Mouse (Mus musculus) small intestine, adult 2 months (tissue): ENCODE data around the gene Tssk6. TPM values are rescaled to one million over a fixed set of nuclear protein-coding genes. Genes with fewer than 3 reads are reported as not detected.

Experiments
- H3K27ac ChIP-seq: fragments of 200-500 bp; 2 replicates; pipeline ENCODE4 v1.5.1; 2012; ENCODE audit warnings: low read depth, low read length, control low read depth, inconsistent platforms; ENCODE audit not compliant: insufficient read depth
- H3K27me3 ChIP-seq: fragments of 200-500 bp; 2 replicates; pipeline ENCODE4 v1.6.1; 2012; ENCODE audit warnings: mild to moderate bottlenecking, moderate library complexity, low read length, inconsistent platforms; ENCODE audit not compliant: control insufficient read depth, insufficient read depth
- H3K36me3 ChIP-seq: fragments of 200-500 bp; 2 replicates; pipeline ENCODE4 v1.6.1; 2012; ENCODE audit warnings: mild to moderate bottlenecking, low read length, control low read depth, inconsistent platforms; ENCODE audit not compliant: control insufficient read depth, insufficient read depth
- H3K4me1 ChIP-seq: fragments of 200-500 bp; 2 replicates; pipeline ENCODE4 v1.6.1; 2012; ENCODE audit warnings: low read length, inconsistent platforms, mixed read lengths; ENCODE audit not compliant: control insufficient read depth, insufficient read depth, insufficient read length
- H3K4me3 ChIP-seq: fragments of 200-500 bp; 2 replicates; pipeline ENCODE4 v1.5.1; 2012; ENCODE audit warnings: low read depth, mild to moderate bottlenecking, control low read depth, inconsistent platforms, low read length, moderate library complexity
- CTCF ChIP-seq: fragments of 200-500 bp; IDR thresholded peaks from 2 replicates; pipeline ENCODE4 v1.5.1; 2012; ENCODE audit warnings: low read depth, mild to moderate bottlenecking, control low read depth, inconsistent platforms, low read length, moderate library complexity, mixed read lengths; ENCODE audit not compliant: insufficient replicate concordance, insufficient read length; ENCODE audit errors: extremely low read depth
- POLR2A ChIP-seq: fragments of 200-500 bp; IDR thresholded peaks from 2 replicates; pipeline ENCODE4 v1.6.1; 2012; ENCODE audit warnings: low read depth, mild to moderate bottlenecking, control low read depth, inconsistent platforms, low read length, moderate library complexity
- WGBS: fragments of 180-500 bp; shearing (Covaris S2); methylation state at CpG from one replicate; pipeline ENCODE4 v1.1.7; 2018; 5-methylcytosine and 5-hydroxymethylcytosine counted together
- polyA plus RNA-seq: library from polyadenylated mRNA; depleted of rRNA; stranded (reverse); fragments of >200 nt; gene quantifications from 2 replicates; pipeline ENCODE4 v1.2.3, GENCODE M21; 2012

Gene Tssk6
- polyA plus RNA-seq, 1 experiment, result 1.9 TPM

DNA sequence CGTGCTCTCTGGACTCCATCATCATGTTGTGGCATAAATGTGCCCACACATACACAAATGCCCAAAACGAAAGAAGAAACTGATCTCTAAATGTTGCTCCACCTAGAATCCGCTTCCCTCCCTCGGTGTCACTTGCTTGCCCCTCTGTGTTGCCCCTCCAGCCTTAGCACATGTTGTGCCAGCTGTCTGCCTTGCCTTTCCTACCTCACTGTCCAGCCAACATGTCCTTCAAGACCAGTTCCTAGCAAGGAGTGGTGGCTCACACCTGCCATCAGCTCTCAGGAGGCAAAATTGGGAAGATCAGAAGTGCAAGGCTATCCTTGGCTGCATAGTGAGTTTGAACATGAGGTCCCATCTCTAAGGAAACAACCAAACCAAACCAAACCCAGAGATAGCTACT is 24.6 kb upstream of the Tssk6 start:
- H3K27me3 ChIP-seq, result peaks cover 31% of the 10 kb centered on the region
- H3K4me1 ChIP-seq, result peaks cover 10% of the 10 kb centered on the region
- no peak for TF ChIP-seq CTCF
- no peak for TF ChIP-seq POLR2A
- H3K4me3 ChIP-seq, result no peak overlapping the region
- H3K36me3 ChIP-seq, result no peaks in the 10 kb centered on the region
- H3K27ac ChIP-seq, result no peak overlapping the region
- 89% methylated on average over 4 of the region's 4 CpGs for WGBS

DNA sequence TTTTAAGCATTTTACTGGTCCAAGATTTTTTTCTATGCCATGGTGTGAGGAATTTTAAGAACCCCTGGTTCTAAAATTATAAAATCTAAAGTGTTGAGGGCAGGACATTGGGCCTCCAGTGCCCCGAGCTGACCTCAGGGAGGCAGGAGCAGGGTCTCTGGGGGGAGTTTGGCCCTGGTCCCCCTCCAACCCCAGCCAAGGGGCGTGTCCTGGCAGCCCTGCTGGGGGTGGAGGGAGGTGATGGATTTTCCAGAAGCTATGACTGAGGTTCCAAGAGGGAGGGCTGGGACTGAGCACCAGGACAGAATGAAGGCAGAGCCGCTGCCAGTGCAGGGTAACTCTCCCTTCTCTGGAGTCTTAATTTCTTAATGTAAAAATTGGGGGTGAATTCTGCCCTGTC is 24.0 kb upstream of the Tssk6 start:
- Histone ChIP-seq H3K36me3 (no peaks in the 10 kb centered on the region), H3K4me1 (peaks cover 13% of the 10 kb centered on the region), H3K27me3 (peaks cover 36% of the 10 kb centered on the region), H3K4me3 (no peak overlapping the region), H3K27ac (no peak overlapping the region)
- 71% methylated on average over 3 of the region's 3 CpGs for WGBS
- no peak for TF ChIP-seq POLR2A
- TF ChIP-seq CTCF, result no peak

DNA sequence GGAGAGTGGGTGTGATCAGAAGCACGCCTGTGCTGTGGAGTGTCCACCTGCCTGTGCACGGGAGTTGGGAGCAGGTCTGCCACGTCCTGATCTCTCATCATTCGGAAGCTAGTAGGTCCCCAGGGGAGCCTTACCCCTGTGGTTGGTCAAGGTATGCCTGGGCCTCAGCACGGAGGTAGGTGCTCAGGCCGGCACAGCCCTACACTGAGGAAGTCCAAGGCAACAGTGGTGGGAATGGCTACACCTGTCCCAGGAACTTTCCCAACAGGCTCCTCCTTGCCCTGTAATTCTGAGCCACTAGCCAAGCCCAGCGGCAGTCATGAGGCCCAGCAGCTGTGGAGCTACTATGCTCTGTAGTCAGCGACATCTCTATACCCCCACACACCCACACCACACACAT is 22.3 kb upstream of the Tssk6 start:
- Histone ChIP-seq H3K36me3 (no peaks in the 10 kb centered on the region), H3K4me3 (no peak overlapping the region), H3K27me3 (peaks cover 50% of the 10 kb centered on the region), H3K27ac (no peak overlapping the region), H3K4me1 (peaks cover 13% of the 10 kb centered on the region)
- 43% methylated on average over 8 of the region's 8 CpGs for WGBS
- TF ChIP-seq POLR2A, result no peak
- no peak for TF ChIP-seq CTCF

DNA sequence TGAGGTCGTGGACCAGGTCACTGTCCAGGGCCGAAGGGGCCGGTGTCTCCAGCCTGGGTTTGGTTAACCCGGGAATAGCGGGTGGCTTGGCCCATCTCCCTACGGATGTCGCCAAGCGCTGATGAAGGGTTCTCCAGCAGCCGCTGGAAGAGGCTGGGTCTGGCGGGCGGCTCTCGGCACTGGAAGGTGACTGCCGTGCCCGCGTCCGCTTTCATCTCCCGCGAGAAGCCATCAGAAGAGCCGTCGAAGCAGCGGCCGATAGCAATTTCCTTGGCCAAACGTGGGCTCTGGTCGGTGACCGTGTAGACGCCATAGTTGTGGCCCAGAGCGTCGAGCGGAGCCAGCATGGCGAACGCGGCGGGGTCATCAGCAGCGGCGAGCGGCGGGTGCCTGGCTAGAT is 21.1 kb upstream of the Tssk6 start:
- H3K4me1 ChIP-seq, result peaks cover 13% of the 10 kb centered on the region
- H3K27me3 ChIP-seq, result peaks cover 56% of the 10 kb centered on the region
- H3K4me3 ChIP-seq, result no peak overlapping the region
- 17% methylated on average over 37 of the region's 37 CpGs for WGBS
- no peak overlapping the region for H3K27ac ChIP-seq
- no peaks in the 10 kb centered on the region for H3K36me3 ChIP-seq
- no peak for TF ChIP-seq CTCF
- TF ChIP-seq POLR2A, result no peak

DNA sequence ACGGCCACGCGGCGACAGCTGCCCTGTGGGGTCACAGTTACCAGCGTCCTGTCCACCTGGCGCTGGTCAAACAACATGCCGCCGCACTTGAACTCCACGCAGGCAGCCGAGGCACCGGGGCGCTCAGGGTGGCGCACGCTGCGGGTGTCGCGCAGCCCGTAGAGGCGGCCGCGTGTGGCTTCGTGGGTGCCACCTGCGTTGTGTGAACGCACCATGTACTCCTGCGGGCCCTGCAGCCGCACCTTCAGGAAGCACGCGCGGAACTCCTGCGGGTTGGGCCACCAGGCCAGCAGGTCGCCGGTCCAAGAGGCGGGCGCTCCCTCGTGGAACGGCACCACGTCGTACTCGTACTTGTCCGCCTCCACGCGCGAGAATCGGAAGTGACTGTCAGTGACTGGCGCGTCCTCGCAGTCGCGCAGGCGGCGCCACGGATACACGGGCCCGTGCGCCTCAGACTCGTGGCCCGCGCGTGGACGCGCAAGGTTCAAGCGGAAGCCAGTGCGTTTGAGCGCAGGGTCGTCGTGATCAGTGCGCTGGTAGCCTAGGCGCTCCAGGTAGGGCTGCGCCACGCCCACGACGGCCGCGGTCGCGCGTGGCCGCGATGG is 20.6 kb upstream of the Tssk6 start:
- H3K27me3 ChIP-seq, result peaks cover 62% of the 10 kb centered on the region
- 22% methylated on average over 79 of the region's 79 CpGs for WGBS

DNA sequence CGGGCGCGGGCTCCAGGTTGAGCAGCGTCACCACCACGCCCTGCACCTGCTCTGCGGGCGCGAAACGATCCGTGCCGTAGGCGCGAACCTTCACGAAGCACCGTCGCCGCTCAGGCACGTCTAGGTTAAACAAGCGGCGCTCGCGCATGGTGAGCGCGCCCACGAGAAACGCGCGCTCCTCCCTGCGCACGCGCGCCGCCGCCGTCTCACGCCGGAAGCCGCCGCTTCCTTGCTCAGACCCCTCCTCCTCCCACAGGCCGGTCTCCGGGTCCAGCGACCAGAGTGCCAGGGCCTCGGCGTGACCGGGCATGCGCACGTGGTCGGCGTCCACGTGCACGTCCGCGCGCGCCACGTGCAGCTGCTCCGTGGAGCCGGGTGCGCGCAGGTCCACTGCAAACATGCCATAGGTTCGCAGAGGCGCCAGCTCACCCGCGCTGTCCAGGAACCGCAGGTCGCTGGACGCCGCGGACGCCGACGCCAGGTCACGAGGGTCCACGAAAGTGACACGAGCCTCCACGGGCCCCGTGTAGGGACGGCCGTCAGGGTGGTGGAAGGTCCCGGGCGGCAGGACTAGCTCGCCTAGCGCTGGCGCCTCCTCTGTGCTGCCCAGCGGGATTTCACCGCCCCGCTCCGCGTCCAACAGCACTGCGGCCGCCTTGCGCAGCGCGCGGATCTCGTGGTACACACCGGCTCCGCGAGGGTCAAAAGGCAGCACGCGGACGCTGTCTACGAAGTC is 19.8 kb upstream of the Tssk6 start:
- TF ChIP-seq CTCF (no peak), POLR2A (no peak)
- 7% methylated on average over 103 of the region's 103 CpGs for WGBS
- Histone ChIP-seq H3K36me3 (no peaks in the 10 kb centered on the region), H3K4me3 (peak overlapping the region; percentile 51), H3K27me3 (peaks cover 70% of the 10 kb centered on the region), H3K27ac (no peak overlapping the region), H3K4me1 (peaks cover 14% of the 10 kb centered on the region)

More for the DNA sequence above, 20.6 kb upstream of the Tssk6 start:
- TF ChIP-seq CTCF (no peak), POLR2A (no peak)
- Histone ChIP-seq H3K36me3 (no peaks in the 10 kb centered on the region), H3K4me1 (peaks cover 13% of the 10 kb centered on the region), H3K27ac (no peak overlapping the region), H3K4me3 (peak overlapping the region; percentile 51)

DNA sequence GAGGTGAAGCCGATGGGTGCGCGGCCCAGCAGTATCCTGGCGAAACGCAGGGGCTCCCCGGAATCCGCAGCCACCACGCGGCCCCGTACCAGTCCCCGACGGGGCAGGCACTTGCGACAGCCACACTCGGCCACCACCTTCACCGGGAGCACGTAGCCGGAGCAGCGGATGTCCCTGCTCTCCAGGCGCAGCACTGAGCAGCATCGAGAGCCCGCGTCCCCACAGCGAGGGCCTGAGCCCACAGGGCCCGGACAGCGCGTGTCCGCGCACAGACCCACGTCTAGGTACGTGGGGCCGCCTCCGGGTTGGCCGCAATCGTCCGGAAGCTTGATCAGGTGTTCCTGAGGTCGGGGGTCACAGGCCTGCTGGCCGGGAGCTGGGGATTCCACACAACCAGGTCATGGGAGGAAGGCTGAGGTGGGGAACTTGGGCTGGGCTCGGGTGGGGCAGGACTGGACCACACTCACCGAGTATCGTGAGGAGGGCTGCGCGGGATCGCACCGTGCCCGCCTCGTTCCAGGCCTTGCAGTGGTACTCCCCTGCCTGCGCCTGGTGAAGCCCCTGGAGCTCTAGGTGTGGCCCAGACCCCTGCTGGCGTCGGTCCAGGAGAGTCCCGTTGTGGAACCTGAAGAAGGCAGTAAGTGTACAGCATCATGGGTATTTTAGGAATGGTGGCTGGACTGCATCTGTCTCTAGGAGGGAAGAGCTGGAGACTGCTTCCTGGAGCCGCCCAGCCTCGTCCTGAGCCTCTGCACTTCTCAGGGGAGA is 19.0 kb upstream of the Tssk6 start:
- Histone ChIP-seq H3K27ac (no peak overlapping the region), H3K27me3 (peaks cover 78% of the 10 kb centered on the region), H3K36me3 (no peaks in the 10 kb centered on the region), H3K4me3 (no peak overlapping the region), H3K4me1 (peaks cover 19% of the 10 kb centered on the region)
- TF ChIP-seq POLR2A (no peak), CTCF (no peak)
- 24% methylated on average over 52 of the region's 52 CpGs for WGBS

DNA sequence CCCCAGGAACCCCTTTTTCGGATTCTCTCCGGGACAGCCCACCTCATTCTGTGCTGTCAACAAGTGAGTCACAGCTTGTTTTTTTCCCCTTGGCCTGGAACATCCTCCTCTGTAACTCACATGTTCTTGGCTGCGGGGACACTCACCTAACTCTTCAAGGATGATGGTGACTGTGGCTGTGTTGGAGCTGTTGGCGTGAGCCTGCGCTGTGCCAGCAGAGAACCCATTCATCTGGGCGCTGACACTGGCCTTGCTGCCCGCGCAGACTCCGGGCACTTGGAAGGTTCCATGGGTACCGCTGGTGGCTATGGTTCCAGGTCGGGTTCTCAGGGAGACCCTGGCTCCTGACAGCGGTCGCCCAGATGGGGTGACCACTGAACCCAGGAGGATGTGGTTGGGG is 17.8 kb upstream of the Tssk6 start:
- WGBS, result 73% methylated on average over 13 of the region's 13 CpGs
- TF ChIP-seq POLR2A (no peak), CTCF (no peak)
- no peak overlapping the region for H3K4me3 ChIP-seq
- no peaks in the 10 kb centered on the region for H3K36me3 ChIP-seq
- H3K27ac ChIP-seq, result no peak overlapping the region
- H3K27me3 ChIP-seq, result peaks cover 89% of the 10 kb centered on the region
- peaks cover 22% of the 10 kb centered on the region for H3K4me1 ChIP-seq
